Mouse (Mus musculus) spleen, postnatal 4 days (tissue): ENCODE measurements around the gene Pax5.
"Not testable (repeated sequence)": the region's sequence is repeated elsewhere in the genome, so short reads cannot be mapped to it uniquely, and the experiment has no call there.

Source experiments
- DNase-seq, 2 experiments: peaks; one replicate each; pipeline ENCODE4 v3.0.0; 2022; ENCODE audit warnings: low spot score in 2 of 2

Pax5 gene

GRCm38 (mm10) chr4:44709740-44710700, at the start of gene Pax5:
TSS of gene Pax5 (minus strand) at chr4:44710487.
- no peak for DNase-seq

- not testable (repeated sequence) for DNase-seq
Observed at GRCm38 (mm10) chr4:44757131-44757530, 46.8 kb upstream of the Pax5 start.

GRCm38 (mm10) chr4:44756134-44756951, 46.1 kb upstream of the Pax5 start:
- DNase-seq, result peak; percentile 88 to 92

GRCm38 (mm10) chr4:44755553-44756133, 45.4 kb upstream of the Pax5 start, which contains the start of gene Zcchc7:
TSS of gene Zcchc7 (plus strand) at chr4:44755877.
- no peak for DNase-seq

- DNase-seq, result no peak
Observed at GRCm38 (mm10) chr4:44740471-44740870, 30.2 kb upstream of the Pax5 start.

GRCm38 (mm10) chr4:44721237-44721636, 10.9 kb upstream of the Pax5 start:
- no peak for DNase-seq

- no peak for DNase-seq
Observed at GRCm38 (mm10) chr4:44720046-44720445, 9.8 kb upstream of the Pax5 start.

GRCm38 (mm10) chr4:44717676-44718075, 7.4 kb upstream of the Pax5 start:
- DNase-seq, result no peak

GRCm38 (mm10) chr4:44716391-44716790, 6.1 kb upstream of the Pax5 start:
- DNase-seq, result no peak

- no peak for DNase-seq
Observed at GRCm38 (mm10) chr4:44715621-44716160, 5.4 kb upstream of the Pax5 start.

- DNase-seq, result peak in 1 of 2 experiments; percentile 24
Observed at GRCm38 (mm10) chr4:44714111-44714621, 3.9 kb upstream of the Pax5 start.

GRCm38 (mm10) chr4:44713554-44714051, 3.3 kb upstream of the Pax5 start:
- no peak for DNase-seq

GRCm38 (mm10) chr4:44712786-44713553, 2.7 kb upstream of the Pax5 start:
- DNase-seq, result peak; percentile 39 to 73

GRCm38 (mm10) chr4:44712051-44712700, 1.9 kb upstream of the Pax5 start:
- no peak for DNase-seq

GRCm38 (mm10) chr4:44711136-44711900, 1.0 kb upstream of the Pax5 start:
- no peak for DNase-seq

GRCm38 (mm10) chr4:44710701-44711097, 412 bp upstream of the Pax5 start:
- peak; percentile 58 to 80 for DNase-seq

- DNase-seq, result peak in 1 of 2 experiments; percentile 26
Observed at GRCm38 (mm10) chr4:44709091-44709695, 1.1 kb downstream of the Pax5 start.

- DNase-seq, result no peak
Observed at GRCm38 (mm10) chr4:44708311-44708710, 2.0 kb downstream of the Pax5 start.

GRCm38 (mm10) chr4:44706865-44707264, 3.4 kb downstream of the Pax5 start:
- DNase-seq, result no peak
